Mouse (Mus musculus) left cerebral cortex, adult 8-10 months (tissue): ENCODE measurements at regions not wholly inside any gene's neighbourhood (a gene's known extent, or its start where the extent isn't known, plus 50 kb on each side); places are given as distances from the start of the nearest gene placed in this dataset.
A peak's percentile ranks its signal among the peaks of the same experiment; 100 is the strongest.

Source experiments
- DNase-seq, 2 experiments: peaks; one replicate each; pipeline ENCODE4 v3.0.0; 2022; ENCODE audit warnings: low spot score in 2 of 2

DNA sequence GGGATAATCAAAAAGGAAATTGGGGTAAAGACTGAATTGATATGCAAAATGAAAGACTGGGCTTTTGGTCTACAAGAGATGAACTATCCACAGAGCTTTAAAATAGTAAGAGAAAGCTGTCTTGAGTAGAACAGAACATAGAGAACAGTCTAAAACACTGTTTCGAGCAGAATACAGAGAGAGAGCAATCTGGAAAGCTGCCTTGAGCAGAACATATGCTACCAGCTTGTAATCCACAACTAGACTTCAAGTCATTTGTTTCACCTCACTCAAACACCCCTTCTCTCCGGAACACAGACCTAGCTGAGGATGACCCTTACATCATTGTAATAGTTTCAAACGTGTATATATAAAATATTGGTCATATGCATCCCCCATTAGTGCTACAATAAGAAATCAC lies 538.7 kb downstream of the Galc start:
- DNase-seq: no peak

DNA sequence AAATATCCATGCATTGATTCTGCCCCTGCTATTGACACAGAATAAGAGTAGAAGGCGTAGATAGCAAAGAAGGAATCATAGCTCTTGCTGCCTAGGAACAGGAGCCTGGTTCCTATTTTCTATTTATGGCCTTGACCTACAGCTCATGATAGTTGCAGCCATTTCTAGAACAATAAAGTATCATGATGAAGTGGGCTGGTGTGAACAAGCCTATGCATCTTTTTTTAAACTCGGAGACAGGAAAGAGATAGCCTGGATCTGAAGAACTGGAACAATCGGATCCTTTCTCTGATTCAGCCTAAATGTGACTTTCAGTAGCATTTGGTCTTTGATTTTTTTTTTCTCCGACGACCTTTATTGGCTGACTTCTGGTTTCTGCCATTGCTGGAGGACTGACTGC lies 541.4 kb downstream of the Galc start:
- DNase-seq: peak in 1 of 2 experiments; percentile 17
